Mouse (Mus musculus): ENCODE results near the gene BC005537.
"Not testable (repeated sequence)": the region's sequence is repeated elsewhere in the genome, so short reads cannot be mapped to it uniquely, and the experiment has no call there.

Gene BC005537

GRCm38 (mm10) chr13:24801308-24801921 is at the start of gene BC005537:
Gene BC005537, plus strand, starts transcription at chr13:24801657.
- in situ Hi-C loops (cut with MboI, MseI) = no loop called here

GRCm38 (mm10) chr13:24756756-24757155 is 44.7 kb upstream of the BC005537 start:
- in situ Hi-C loops (cut with MboI, MseI) = no loop called here

GRCm38 (mm10) chr13:24757820-24758564 is 43.5 kb upstream of the BC005537 start:
- in situ Hi-C loops (cut with MboI, MseI) = no loop called here

- in situ Hi-C loops (cut with MboI, MseI) = no loop called here
Observed at GRCm38 (mm10) chr13:24759451-24759850, 42.0 kb upstream of the BC005537 start.

- in situ Hi-C loops (cut with MboI, MseI) = no loop called here
Observed at GRCm38 (mm10) chr13:24760351-24760870, 41.0 kb upstream of the BC005537 start.

GRCm38 (mm10) chr13:24761083-24761402 is 40.4 kb upstream of the BC005537 start:
- in situ Hi-C loops (cut with MboI, MseI) = no loop called here

- in situ Hi-C loops (cut with MboI, MseI) = no loop called here
Observed at GRCm38 (mm10) chr13:24761403-24762227, 39.8 kb upstream of the BC005537 start, which contains the start of gene Gmnn. Gene Gmnn, minus strand, starts transcription at chr13:24761923.

- in situ Hi-C loops (cut with MboI, MseI) = no loop called here
Observed at GRCm38 (mm10) chr13:24762254-24762653, 39.2 kb upstream of the BC005537 start.

GRCm38 (mm10) chr13:24767809-24768208 is 33.6 kb upstream of the BC005537 start:
- in situ Hi-C loops (cut with MboI, MseI) = not testable (repeated sequence)

GRCm38 (mm10) chr13:24771482-24771881 is 30.0 kb upstream of the BC005537 start:
- in situ Hi-C loops (cut with MboI, MseI) = not testable (repeated sequence)

- in situ Hi-C loops (cut with MboI, MseI) = no loop called here
Observed at GRCm38 (mm10) chr13:24776146-24776844, 25.2 kb upstream of the BC005537 start.

- in situ Hi-C loops (cut with MboI, MseI) = no loop called here
Observed at GRCm38 (mm10) chr13:24778026-24778425, 23.4 kb upstream of the BC005537 start.

- in situ Hi-C loops (cut with MboI, MseI) = no loop called here
Observed at GRCm38 (mm10) chr13:24778706-24779380, 22.6 kb upstream of the BC005537 start.

- in situ Hi-C loops (cut with MboI, MseI) = no loop called here
Observed at GRCm38 (mm10) chr13:24781916-24782315, 19.5 kb upstream of the BC005537 start.

GRCm38 (mm10) chr13:24786014-24786490 is 15.4 kb upstream of the BC005537 start:
- in situ Hi-C loops (cut with MboI, MseI) = no loop called here

GRCm38 (mm10) chr13:24787477-24787876 is 14.0 kb upstream of the BC005537 start:
- in situ Hi-C loops (cut with MboI, MseI) = no loop called here

- in situ Hi-C loops (cut with MboI, MseI) = no loop called here
Observed at GRCm38 (mm10) chr13:24791349-24791748, 10.1 kb upstream of the BC005537 start.

- in situ Hi-C loops (cut with MboI, MseI) = no loop called here
Observed at GRCm38 (mm10) chr13:24792411-24793045, 8.9 kb upstream of the BC005537 start.

GRCm38 (mm10) chr13:24798686-24799085 is 2.8 kb upstream of the BC005537 start:
- in situ Hi-C loops (cut with MboI, MseI) = no loop called here

- in situ Hi-C loops (cut with MboI, MseI) = no loop called here
Observed at GRCm38 (mm10) chr13:24799378-24799777, 2.1 kb upstream of the BC005537 start.

All from T-helper 17 cell (primary cell).